Comparison of ENCODE assay signal across 14 mouse cellular contexts in genomic region chr1:165631136-165631535, GRCm38 (mm10). TPM values are rescaled to one million over a fixed set of nuclear protein-coding genes. Genes with fewer than 3 reads are reported as not detected.
DNase-seq lines count a peak whose midpoint lies in the region; ATAC-seq lines count a peak whose summit lies in the region.
"Had no signal": no experiment of that assay in that cellular context is flagged by ENCODE, and none has a peak within 500 bp of the region (broad histone marks: within the 10 kb centered on the region; RNA-seq: fewer than 3 reads in every experiment).

No protein-coding gene starts in this region.

- WGBS in hindbrain, embryonic 14.5 days, result 87% methylated on average over 8 of the region's 8 CpGs
- WGBS in hindbrain, embryonic 16.5 days, result 83% methylated on average over 8 of the region's 8 CpGs
- WGBS in lung, embryonic 16.5 days, result 62% methylated on average over 8 of the region's 8 CpGs
- WGBS in neural tube, embryonic 15.5 days, result 76% methylated on average over 8 of the region's 8 CpGs

- H3K9ac ChIP-seq in hindbrain, embryonic 14.5 days, result no peak overlapping the region
- no peak overlapping the region for H3K9ac ChIP-seq in hindbrain, embryonic 16.5 days (ENCODE audit: low read depth, low read length)
- no peak overlapping the region for H3K9ac ChIP-seq in lung, embryonic 16.5 days (ENCODE audit: low read length)
- no peak overlapping the region for H3K9ac ChIP-seq in neural tube, embryonic 15.5 days (replicated peaks)
- H3K9ac ChIP-seq: embryonic facial prominence, embryonic 13.5 days had no signal

- H3K27ac ChIP-seq in hindbrain, embryonic 14.5 days, result no peak overlapping the region
- H3K27ac ChIP-seq in hindbrain, embryonic 16.5 days (ENCODE audit: low read depth, low read length), result no peak overlapping the region
- H3K27ac ChIP-seq in lung, embryonic 16.5 days (ENCODE audit: low read length), result peak overlapping the region; percentile 15; the same call in 1 of the 2 replicates
- no peak overlapping the region for H3K27ac ChIP-seq in neural tube, embryonic 15.5 days (replicated peaks)
- H3K27ac ChIP-seq: embryonic facial prominence, embryonic 13.5 days; forebrain, embryonic 10.5 days had no signal

- H3K4me3 ChIP-seq in hindbrain, embryonic 14.5 days (replicated peaks; ENCODE audit: low read length), result no peak overlapping the region
- H3K4me3 ChIP-seq in hindbrain, embryonic 16.5 days (ENCODE audit: low read length), result no peak overlapping the region
- H3K4me3 ChIP-seq in lung, embryonic 16.5 days (ENCODE audit: low read length), result no peak overlapping the region
- no peak overlapping the region for H3K4me3 ChIP-seq in neural tube, embryonic 15.5 days (replicated peaks)
- H3K4me3 ChIP-seq: embryonic facial prominence, embryonic 13.5 days; forebrain, embryonic 10.5 days had no signal

- H3K4me2 ChIP-seq in hindbrain, embryonic 14.5 days (replicated peaks), result peak overlapping the region; percentile 15; the same call in 1 of the 2 replicates
- H3K4me2 ChIP-seq in hindbrain, embryonic 16.5 days (ENCODE audit: low read length), result no peak overlapping the region
- H3K4me2 ChIP-seq in lung, embryonic 16.5 days (ENCODE audit: low read depth, low read length), result no peak overlapping the region
- peak overlapping the region; percentile 26 for H3K4me2 ChIP-seq in neural tube, embryonic 15.5 days
- H3K4me2 ChIP-seq: embryonic facial prominence, embryonic 13.5 days had no signal

- H3K9me3 ChIP-seq in hindbrain, embryonic 14.5 days (ENCODE audit: control insufficient read depth, low read length), result no peaks in the 10 kb centered on the region
- no peaks in the 10 kb centered on the region for H3K9me3 ChIP-seq in hindbrain, embryonic 16.5 days (ENCODE audit: control insufficient read depth, low read length)
- no peaks in the 10 kb centered on the region for H3K9me3 ChIP-seq in lung, embryonic 16.5 days (ENCODE audit: control insufficient read depth, low read length)
- no peaks in the 10 kb centered on the region for H3K9me3 ChIP-seq in neural tube, embryonic 15.5 days (replicated peaks)
- H3K9me3 ChIP-seq: embryonic facial prominence, embryonic 13.5 days; forebrain, embryonic 10.5 days; G1E had no signal

- no peak for ATAC-seq in hindbrain, embryonic 14.5 days (ENCODE audit: low FRiP score)
- ATAC-seq in hindbrain, embryonic 16.5 days, result no peak
- ATAC-seq in lung, embryonic 16.5 days (ENCODE audit: low read depth), result no peak
- ATAC-seq in neural tube, embryonic 15.5 days (ENCODE audit: low FRiP score), result no peak
- ATAC-seq in inflammation-experienced regulatory T-cells, adult 6 months, result no peak

- no peaks in the 10 kb centered on the region for H3K27me3 ChIP-seq in hindbrain, embryonic 14.5 days (ENCODE audit: control insufficient read depth, insufficient read depth, low read length)
- no peaks in the 10 kb centered on the region for H3K27me3 ChIP-seq in hindbrain, embryonic 16.5 days (replicated peaks; ENCODE audit: control insufficient read depth, insufficient read depth, low read length)
- H3K27me3 ChIP-seq in lung, embryonic 16.5 days (ENCODE audit: control insufficient read depth, insufficient read depth, low read depth, low read length), result no peaks in the 10 kb centered on the region
- no peaks in the 10 kb centered on the region for H3K27me3 ChIP-seq in neural tube, embryonic 15.5 days (replicated peaks)
- H3K27me3 ChIP-seq: embryonic facial prominence, embryonic 13.5 days had no signal

- DNase-seq in hindbrain, embryonic 14.5 days (ENCODE audit: low spot score), result no peak
- DNase-seq in lung, postnatal 14 days, result no peak
- DNase-seq in cerebellum, adult 18-20 months, result peak; percentile 82 to 86
- DNase-seq in spleen, postnatal 4 days (ENCODE audit: low spot score in 2 of 2), result no peak
- DNase-seq: adrenal gland, postnatal 14 days; heart, adult 11 months; layer of hippocampus, adult 9-11 months had no signal

- peaks cover 25% of the 10 kb centered on the region for H3K4me1 ChIP-seq in hindbrain, embryonic 14.5 days (replicated peaks; ENCODE audit: control insufficient read depth, insufficient read depth, low read length)
- peaks cover 24% of the 10 kb centered on the region for H3K4me1 ChIP-seq in hindbrain, embryonic 16.5 days (ENCODE audit: control insufficient read depth, insufficient read depth, low read depth, low read length)
- H3K4me1 ChIP-seq in lung, embryonic 16.5 days (replicated peaks; ENCODE audit: control insufficient read depth, insufficient read depth, low read length), result peaks cover 44% of the 10 kb centered on the region
- H3K4me1 ChIP-seq in neural tube, embryonic 15.5 days, result peaks cover 58% of the 10 kb centered on the region

- H3K36me3 ChIP-seq in hindbrain, embryonic 14.5 days (replicated peaks; ENCODE audit: control insufficient read depth, insufficient read depth), result no peaks in the 10 kb centered on the region
- no peaks in the 10 kb centered on the region for H3K36me3 ChIP-seq in hindbrain, embryonic 16.5 days (ENCODE audit: control insufficient read depth, insufficient read depth, low read length)
- H3K36me3 ChIP-seq in lung, embryonic 16.5 days (ENCODE audit: control insufficient read depth, insufficient read depth, low read length), result no peaks in the 10 kb centered on the region
- H3K36me3 ChIP-seq in neural tube, embryonic 15.5 days, result no peaks in the 10 kb centered on the region
- H3K36me3 ChIP-seq: embryonic facial prominence, embryonic 13.5 days had no signal

RNA-seq across cellular contexts. Expression of gene Mpzl1, which starts 3.2 kb away (rescaled TPM):
- polyA plus RNA-seq in hindbrain, embryonic 14.5 days (2014; fragmentation: Nextera tagmentation; extraction: Ambion mirVana), result 176 and 179 TPM in 2 replicates
- polyA plus RNA-seq in hindbrain, embryonic 16.5 days (2015; fragmentation: Nextera tagmentation; extraction: Ambion mirVana), result 163 and 169 TPM in 2 replicates
- polyA plus RNA-seq in lung, embryonic 16.5 days (2015; fragmentation: Nextera tagmentation; extraction: Ambion mirVana), result 176 and 183 TPM in 2 replicates
- 159 and 163 TPM in 2 replicates for polyA plus RNA-seq in neural tube, embryonic 15.5 days (2015; fragmentation: Nextera tagmentation; extraction: Ambion mirVana)
- under 1 TPM in 2 of 3 experiments, not detected in 1; 0.70 to 0.77 TPM for polyA plus RNA-seq in inflammation-experienced regulatory T-cells, adult 6 months (2017; shearing (Covaris generic))

Comparison
In these comparisons a context has a peak if more than half of its experiments do, and no peak if none do; other contexts are left out.
1. H3K4me2 ChIP-seq: peak in hindbrain, embryonic 14.5 days (single experiment) and neural tube, embryonic 15.5 days (single experiment); none in hindbrain, embryonic 16.5 days (single experiment) and lung, embryonic 16.5 days (single experiment).
2. DNase-seq: peak in cerebellum, adult 18-20 months (2 of 2); none in hindbrain, embryonic 14.5 days (single experiment), lung, postnatal 14 days (single experiment) and spleen, postnatal 4 days (0 of 2).
3. RNA of gene Mpzl1, which starts 3.2 kb away (polyA plus RNA-seq): 176 to 183 TPM in lung, embryonic 16.5 days, 176 to 179 TPM in hindbrain, embryonic 14.5 days, 163 to 169 TPM in hindbrain, embryonic 16.5 days and 159 to 163 TPM in neural tube, embryonic 15.5 days; 0.70 to 0.77 TPM in inflammation-experienced regulatory T-cells, adult 6 months; every median in the first group is over 10 times any median in the second.